In genomic region chr17:34898706-34899052, GRCm38 (mm10) we compare ENCODE assay signal across 8 mouse cellular contexts. TPM values are rescaled to one million over a fixed set of nuclear protein-coding genes. Genes with fewer than 3 reads are reported as not detected.
DNase-seq lines count a peak whose midpoint lies in the region; ATAC-seq and TF ChIP-seq lines count a peak whose summit lies in the region.

No protein-coding gene starts in this region.

- H3K27me3 ChIP-seq in heart, embryonic 10.5 days (ENCODE audit: insufficient read depth, poor library complexity, severe bottlenecking), result no peaks in the 10 kb centered on the region
- 0 out of 2 replicates have a peak, but pooled peaks cover 4% of the 10 kb centered on the region for H3K27me3 ChIP-seq in E14TG2a.4 (ENCODE audit: insufficient read depth, low read length)
- H3K27me3 ChIP-seq in embryonic facial prominence, embryonic 14.5 days (replicated peaks; ENCODE audit: control insufficient read depth, insufficient read depth, low read length), result no peaks in the 10 kb centered on the region
- no peaks in the 10 kb centered on the region for H3K27me3 ChIP-seq in limb, embryonic 10.5 days (ENCODE audit: low read depth, poor library complexity, severe bottlenecking)

- H3K27ac ChIP-seq in heart, embryonic 10.5 days, result peak overlapping the region; percentile 99
- H3K27ac ChIP-seq in embryonic facial prominence, embryonic 14.5 days (replicated peaks; ENCODE audit: low read depth, low read length), result peak overlapping the region; percentile 96
- peak overlapping the region; percentile 100 for H3K27ac ChIP-seq in limb, embryonic 10.5 days
- H3K27ac ChIP-seq in olfactory bulb, adult 2 months (ENCODE audit: insufficient read depth, low read depth, low read length), result no peak overlapping the region

- peaks cover 43% of the 10 kb centered on the region for H3K4me1 ChIP-seq in heart, embryonic 10.5 days
- peaks cover 68% of the 10 kb centered on the region for H3K4me1 ChIP-seq in E14TG2a.4 (replicated peaks; ENCODE audit: low read depth, low read length)
- H3K4me1 ChIP-seq in embryonic facial prominence, embryonic 14.5 days (ENCODE audit: control insufficient read depth, insufficient read depth, low read length), result peaks cover 12% of the 10 kb centered on the region; the same call in 1 of the 2 replicates
- H3K4me1 ChIP-seq in limb, embryonic 10.5 days, result peaks cover 51% of the 10 kb centered on the region
- peaks cover 21% of the 10 kb centered on the region for H3K4me1 ChIP-seq in olfactory bulb, adult 2 months (ENCODE audit: control insufficient read depth, insufficient read depth, low read length)

- no peak for DNase-seq in heart, embryonic 10.5 days (ENCODE audit: low spot score)
- no peak for DNase-seq in heart, adult 18-20 months
- DNase-seq in embryonic facial prominence, embryonic 14.5 days (ENCODE audit: low spot score), result peak; percentile 66
- DNase-seq in limb, embryonic 10.5 days (ENCODE audit: low spot score), result peak; percentile 79
- no peak for DNase-seq in T-cell, adult 2 months (ENCODE audit: low spot score)

- WGBS in heart, embryonic 10.5 days, result 1% methylated on average over 30 of the region's 47 CpGs
- no CpG with 5 or more reads among the region's 47 CpGs for WGBS in embryonic facial prominence, embryonic 14.5 days
- 1% methylated on average over 42 of the region's 47 CpGs for WGBS in limb, embryonic 10.5 days
- WGBS in olfactory bulb, adult 2 months, result 0% methylated on average over 26 of the region's 47 CpGs

- no peaks in the 10 kb centered on the region for H3K9me3 ChIP-seq in heart, embryonic 10.5 days
- no peaks in the 10 kb centered on the region for H3K9me3 ChIP-seq in E14TG2a.4 (ENCODE audit: low read length)
- H3K9me3 ChIP-seq in embryonic facial prominence, embryonic 14.5 days (ENCODE audit: control insufficient read depth, low read length), result no peaks in the 10 kb centered on the region
- no peaks in the 10 kb centered on the region for H3K9me3 ChIP-seq in limb, embryonic 10.5 days (replicated peaks)

- H3K36me3 ChIP-seq in heart, embryonic 10.5 days, result peaks cover 35% of the 10 kb centered on the region
- H3K36me3 ChIP-seq in E14TG2a.4 (ENCODE audit: insufficient read depth, low read length), result peaks cover 34% of the 10 kb centered on the region
- peaks cover 35% of the 10 kb centered on the region for H3K36me3 ChIP-seq in embryonic facial prominence, embryonic 14.5 days (ENCODE audit: control insufficient read depth, insufficient read depth, low read length)
- H3K36me3 ChIP-seq in limb, embryonic 10.5 days, result peaks cover 49% of the 10 kb centered on the region

- H3K4me2 ChIP-seq in embryonic facial prominence, embryonic 14.5 days (ENCODE audit: low read depth, low read length), result peak overlapping the region; percentile 74

- no peak for TF ChIP-seq POLR2A in olfactory bulb, adult 2 months (IDR thresholded peaks at IDR 0.05; ENCODE audit: insufficient read depth, low read depth, low read length)

- ATAC-seq in embryonic facial prominence, embryonic 14.5 days (ENCODE audit: low read depth), result no peak
- no peak for ATAC-seq in activated CD4-positive, CD25-positive, alpha-beta regulatory T cell, adult 4 months

- H3K4me3 ChIP-seq in heart, embryonic 10.5 days, result peak overlapping the region; percentile 99
- H3K4me3 ChIP-seq in E14TG2a.4 (replicated peaks; ENCODE audit: low read length), result peak overlapping the region; percentile 92
- peak overlapping the region; percentile 89 for H3K4me3 ChIP-seq in embryonic facial prominence, embryonic 14.5 days (ENCODE audit: low read depth, low read length)
- peak overlapping the region; percentile 99 for H3K4me3 ChIP-seq in limb, embryonic 10.5 days
- peak overlapping the region; percentile 99 for H3K4me3 ChIP-seq in olfactory bulb, adult 2 months (ENCODE audit: insufficient read depth, low read depth, low read length)

- no peak for TF ChIP-seq CTCF in E14TG2a.4 (conservative IDR thresholded peaks at IDR 0.05; ENCODE audit: low read length)
- TF ChIP-seq CTCF in olfactory bulb, adult 2 months (IDR thresholded peaks at IDR 0.05; ENCODE audit: insufficient read depth, low read depth, low read length), result no peak

- H3K9ac ChIP-seq in embryonic facial prominence, embryonic 14.5 days (ENCODE audit: low read depth, low read length), result peak overlapping the region; percentile 84

RNA-seq across cellular contexts. Expression of gene Ehmt2, which starts 0.4 kb away (rescaled TPM):
- polyA plus RNA-seq in heart, embryonic 10.5 days (2016; fragmentation: Nextera tagmentation; extraction: Ambion mirVana), result 46.3 and 66.0 TPM in 2 replicates
- 10 to 100 TPM; 38.1 to 42.7 TPM for total RNA-seq in heart, adult 18-20 months (2021)
- 61.0 and 65.7 TPM in 2 replicates for polyA plus RNA-seq in embryonic facial prominence, embryonic 14.5 days (2014; fragmentation: Nextera tagmentation; extraction: Ambion mirVana)
- polyA plus RNA-seq in limb, embryonic 10.5 days (2016; fragmentation: Nextera tagmentation; extraction: Ambion mirVana), result 109 and 116 TPM in 2 replicates
- polyA plus RNA-seq in olfactory bulb, adult 2 months (2012; ENCODE audit: insufficient read depth, insufficient read length, low replicate concordance, missing spikeins), result 130 TPM in 1 of 2 replicates, not detected in the other
- polyA plus RNA-seq in activated CD4-positive, CD25-positive, alpha-beta regulatory T cell, adult 4 months (2017; shearing (Covaris generic)), result 10 to 100 TPM; 32.8 to 37.0 TPM

RNA-seq across cellular contexts. Expression of gene C2, which starts 0.6 kb away (rescaled TPM):
- 0.67 and 1.6 TPM in 2 replicates for polyA plus RNA-seq in heart, embryonic 10.5 days (2016; fragmentation: Nextera tagmentation; extraction: Ambion mirVana)
- 1 to 10 TPM; 2.8 to 4.1 TPM for total RNA-seq in heart, adult 18-20 months (2021)
- polyA plus RNA-seq in embryonic facial prominence, embryonic 14.5 days (2014; fragmentation: Nextera tagmentation; extraction: Ambion mirVana), result 4.0 and 5.6 TPM in 2 replicates
- 0.29 and 0.40 TPM in 2 replicates for polyA plus RNA-seq in limb, embryonic 10.5 days (2016; fragmentation: Nextera tagmentation; extraction: Ambion mirVana)
- not detected in 2 replicates for polyA plus RNA-seq in olfactory bulb, adult 2 months (2012; ENCODE audit: insufficient read depth, insufficient read length, low replicate concordance, missing spikeins)
- under 1 TPM in 1 of 2 experiments, not detected in 1; 0.73 TPM for polyA plus RNA-seq in activated CD4-positive, CD25-positive, alpha-beta regulatory T cell, adult 4 months (2017; shearing (Covaris generic))

RNA-seq across cellular contexts. Expression of gene Slc44a4, which starts 15.6 kb away (rescaled TPM):
- 0.10 and 0.41 TPM in 2 replicates for polyA plus RNA-seq in heart, embryonic 10.5 days (2016; fragmentation: Nextera tagmentation; extraction: Ambion mirVana)
- under 1 TPM in 1 of 2 experiments, not detected in 1; 0.62 TPM for total RNA-seq in heart, adult 18-20 months (2021)
- 0.14 and 0.53 TPM in 2 replicates for polyA plus RNA-seq in embryonic facial prominence, embryonic 14.5 days (2014; fragmentation: Nextera tagmentation; extraction: Ambion mirVana)
- polyA plus RNA-seq in limb, embryonic 10.5 days (2016; fragmentation: Nextera tagmentation; extraction: Ambion mirVana), result not detected in 2 replicates
- polyA plus RNA-seq in olfactory bulb, adult 2 months (2012; ENCODE audit: insufficient read depth, insufficient read length, low replicate concordance, missing spikeins), result not detected in 2 replicates
- not detected for polyA plus RNA-seq in activated CD4-positive, CD25-positive, alpha-beta regulatory T cell, adult 4 months (2017; shearing (Covaris generic))

RNA-seq across cellular contexts. Expression of gene Gm20547, which starts 16.8 kb away (rescaled TPM):
- polyA plus RNA-seq in heart, embryonic 10.5 days (2016; fragmentation: Nextera tagmentation; extraction: Ambion mirVana), result not detected in 2 replicates
- total RNA-seq in heart, adult 18-20 months (2021), result not detected
- polyA plus RNA-seq in embryonic facial prominence, embryonic 14.5 days (2014; fragmentation: Nextera tagmentation; extraction: Ambion mirVana), result not detected in 2 replicates
- polyA plus RNA-seq in limb, embryonic 10.5 days (2016; fragmentation: Nextera tagmentation; extraction: Ambion mirVana), result 0.06 TPM in 1 of 2 replicates, not detected in the other
- polyA plus RNA-seq in olfactory bulb, adult 2 months (2012; ENCODE audit: insufficient read depth, insufficient read length, low replicate concordance, missing spikeins), result not detected in 2 replicates
- not detected for polyA plus RNA-seq in activated CD4-positive, CD25-positive, alpha-beta regulatory T cell, adult 4 months (2017; shearing (Covaris generic))

RNA-seq across cellular contexts. Expression of gene Zbtb12, which starts 19.4 kb away (rescaled TPM):
- 2.2 and 4.1 TPM in 2 replicates for polyA plus RNA-seq in heart, embryonic 10.5 days (2016; fragmentation: Nextera tagmentation; extraction: Ambion mirVana)
- 1 to 10 TPM; 7.4 to 7.7 TPM for total RNA-seq in heart, adult 18-20 months (2021)
- polyA plus RNA-seq in embryonic facial prominence, embryonic 14.5 days (2014; fragmentation: Nextera tagmentation; extraction: Ambion mirVana), result 0.83 and 1.0 TPM in 2 replicates
- polyA plus RNA-seq in limb, embryonic 10.5 days (2016; fragmentation: Nextera tagmentation; extraction: Ambion mirVana), result 6.2 and 6.3 TPM in 2 replicates
- not detected in 2 replicates for polyA plus RNA-seq in olfactory bulb, adult 2 months (2012; ENCODE audit: insufficient read depth, insufficient read length, low replicate concordance, missing spikeins)
- polyA plus RNA-seq in activated CD4-positive, CD25-positive, alpha-beta regulatory T cell, adult 4 months (2017; shearing (Covaris generic)), result not detected

Comparison
In these comparisons a context has a peak if more than half of its experiments do, and no peak if none do; other contexts are left out.
1. DNase-seq: peak in embryonic facial prominence, embryonic 14.5 days (single experiment) and limb, embryonic 10.5 days (single experiment); none in heart, embryonic 10.5 days (single experiment), heart, adult 18-20 months (0 of 2) and T-cell, adult 2 months (single experiment).
2. Peak in every context shown above with its lines, with median percentiles within 50 percentile points of each other: H3K4me3 ChIP-seq.